Mouse (Mus musculus) mesoderm, embryonic 11.5 days (tissue): ENCODE measurements around the gene Rasl10a.
"Not testable (repeated sequence)": the region's sequence is repeated elsewhere in the genome, so short reads cannot be mapped to it uniquely, and the experiment has no call there.

ENCODE experiments used
- DNase-seq: peaks from one replicate; pipeline ENCODE4 v3.0.0-alpha.2; 2012; ENCODE audit warnings: low read depth, low spot score

The Rasl10a gene

DNA sequence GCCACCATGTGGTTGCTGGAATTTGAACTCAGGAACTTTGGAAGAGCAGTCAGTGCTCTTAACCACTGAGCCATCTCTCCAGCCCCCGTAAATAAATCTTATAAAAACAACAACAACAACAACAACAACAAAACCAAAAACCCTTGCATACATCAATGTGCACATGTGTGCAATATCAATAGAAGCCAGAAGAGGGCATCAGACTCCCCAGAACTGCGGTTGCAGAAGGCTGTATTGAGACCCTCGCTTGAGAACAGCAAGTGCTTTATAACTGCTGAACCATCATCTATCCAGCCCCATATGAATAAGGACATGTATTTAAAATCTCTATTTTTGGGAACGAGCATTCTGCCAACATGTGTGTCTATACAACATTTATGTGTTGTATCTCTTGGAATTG is 17.0 kb downstream of the Rasl10a start:
- no peak for DNase-seq

DNA sequence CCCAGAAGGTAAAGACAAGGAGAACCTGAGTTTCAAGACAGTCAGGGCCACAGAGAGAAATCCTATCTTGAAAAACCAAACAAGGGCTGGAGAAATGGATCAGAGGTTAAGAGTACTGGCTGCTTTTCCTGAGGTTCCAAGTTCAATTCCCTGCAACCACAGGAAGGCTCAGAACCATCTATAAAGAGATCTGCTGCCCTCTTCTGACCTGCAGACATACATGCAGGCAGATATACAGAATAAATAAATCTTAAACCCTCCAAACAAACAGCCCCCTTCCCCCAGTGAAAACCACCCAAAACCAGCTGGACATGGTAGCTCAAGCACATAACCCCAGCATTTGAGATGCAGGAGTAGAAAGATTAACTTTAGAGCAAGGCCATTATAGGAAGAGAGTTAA is 17.8 kb downstream of the Rasl10a start:
- no peak for DNase-seq

- DNase-seq, result not testable (repeated sequence)
These were observed 18.9 kb downstream of the Rasl10a start for GRCm38 (mm10) chr11:5076843-5077242.

- DNase-seq, result no peak
These were observed 31.2 kb downstream of the Rasl10a start for GRCm38 (mm10) chr11:5089147-5089546.

DNA sequence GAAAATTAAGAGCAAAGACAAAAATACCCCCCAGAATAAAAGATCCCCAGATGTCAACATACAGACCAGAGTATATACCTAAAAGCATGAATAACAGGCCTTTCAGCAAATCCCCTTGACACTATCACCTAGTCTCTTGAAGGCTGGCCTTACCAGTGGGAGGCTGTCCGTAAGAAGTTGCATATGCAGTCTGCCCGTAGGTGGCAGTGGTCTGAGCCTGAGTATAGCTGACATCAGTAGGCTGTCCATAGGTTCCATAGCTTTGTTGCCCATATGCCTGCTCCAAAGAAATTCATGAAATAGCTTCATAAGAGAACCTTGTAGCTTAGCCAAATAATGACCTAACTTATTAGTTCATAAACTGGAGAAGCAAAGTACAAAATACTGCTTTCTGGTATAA is 33.8 kb downstream of the Rasl10a start:
- no peak for DNase-seq

DNA sequence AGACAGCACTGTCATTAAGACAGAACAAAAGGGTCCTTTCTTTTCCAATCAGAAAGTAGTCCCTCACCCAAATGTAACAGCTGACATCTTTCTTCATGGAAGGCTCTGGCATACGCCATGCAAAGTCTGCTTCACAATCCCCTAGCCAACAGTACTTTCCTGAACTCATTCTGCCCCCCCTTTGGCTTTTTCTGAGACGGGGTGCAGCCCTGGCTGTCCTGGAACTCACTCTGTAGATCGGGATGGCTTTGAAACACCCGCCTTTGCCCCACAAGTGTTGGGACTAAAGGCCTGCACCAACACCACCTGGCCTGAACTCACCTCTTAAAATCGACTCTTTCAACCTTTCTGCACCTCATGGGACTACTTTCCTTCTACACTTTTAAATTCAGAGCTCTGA is 37.9 kb downstream of the Rasl10a start:
- DNase-seq, result no peak

DNA sequence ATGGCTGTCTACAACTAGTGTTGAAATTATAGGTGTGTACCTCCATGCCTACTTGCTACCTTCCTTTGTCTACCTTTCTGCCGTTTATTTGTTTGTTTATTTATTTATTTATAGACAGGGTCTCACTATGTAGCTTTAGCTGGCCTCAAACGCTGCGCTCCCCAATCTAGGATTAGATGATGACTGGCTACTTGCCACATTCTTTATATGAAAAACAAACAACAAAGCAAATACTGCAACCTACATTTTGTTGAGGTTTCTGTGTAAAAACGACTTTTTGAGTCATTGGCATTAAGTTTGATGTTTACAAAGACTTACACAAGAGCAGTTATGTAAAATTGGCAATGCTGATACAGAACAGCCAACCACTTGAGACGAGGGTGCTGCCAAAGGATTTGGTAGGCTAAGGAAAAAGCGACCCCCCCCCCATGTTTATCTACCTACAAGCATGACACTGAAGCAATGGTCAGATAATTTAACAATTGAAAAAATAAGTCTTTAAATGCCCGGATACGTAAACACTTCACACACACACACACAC is 38.6 kb downstream of the Rasl10a start:
- no peak for DNase-seq

DNA sequence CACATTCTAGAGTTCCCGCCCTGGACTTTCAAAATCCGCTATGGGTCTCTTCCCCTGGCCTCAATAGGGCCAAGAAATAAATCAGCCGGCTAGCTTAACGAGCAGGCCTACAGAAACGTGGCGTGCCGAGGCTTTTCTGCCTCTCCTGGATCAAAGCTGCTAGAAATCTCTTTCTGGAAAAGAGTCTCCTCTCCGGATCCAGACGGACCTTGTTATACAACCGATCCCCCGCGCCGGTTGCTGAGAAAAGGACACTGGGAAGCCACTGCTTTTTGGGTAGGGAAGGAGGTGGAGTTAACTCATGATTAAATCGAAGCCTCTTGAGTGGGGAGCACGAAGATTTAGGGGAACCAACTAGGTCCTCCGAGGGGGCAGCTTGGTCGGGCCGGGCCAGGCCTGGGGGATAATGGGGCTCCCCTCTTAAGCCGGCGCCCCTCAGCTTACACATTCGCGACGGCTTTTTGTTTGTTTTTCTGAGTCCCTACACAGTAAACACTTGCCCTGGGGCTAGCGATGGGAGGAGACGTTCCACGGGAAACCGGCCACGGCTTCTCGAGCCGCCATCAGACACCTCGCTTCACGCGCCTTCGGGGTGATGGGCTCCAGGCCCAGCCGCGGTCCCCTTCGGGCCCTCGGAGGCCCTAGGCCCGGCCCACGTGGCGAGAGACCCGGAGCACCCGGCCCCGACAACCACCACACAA is 40.3 kb downstream of the Rasl10a start:
- peak; percentile 36 for DNase-seq

DNA sequence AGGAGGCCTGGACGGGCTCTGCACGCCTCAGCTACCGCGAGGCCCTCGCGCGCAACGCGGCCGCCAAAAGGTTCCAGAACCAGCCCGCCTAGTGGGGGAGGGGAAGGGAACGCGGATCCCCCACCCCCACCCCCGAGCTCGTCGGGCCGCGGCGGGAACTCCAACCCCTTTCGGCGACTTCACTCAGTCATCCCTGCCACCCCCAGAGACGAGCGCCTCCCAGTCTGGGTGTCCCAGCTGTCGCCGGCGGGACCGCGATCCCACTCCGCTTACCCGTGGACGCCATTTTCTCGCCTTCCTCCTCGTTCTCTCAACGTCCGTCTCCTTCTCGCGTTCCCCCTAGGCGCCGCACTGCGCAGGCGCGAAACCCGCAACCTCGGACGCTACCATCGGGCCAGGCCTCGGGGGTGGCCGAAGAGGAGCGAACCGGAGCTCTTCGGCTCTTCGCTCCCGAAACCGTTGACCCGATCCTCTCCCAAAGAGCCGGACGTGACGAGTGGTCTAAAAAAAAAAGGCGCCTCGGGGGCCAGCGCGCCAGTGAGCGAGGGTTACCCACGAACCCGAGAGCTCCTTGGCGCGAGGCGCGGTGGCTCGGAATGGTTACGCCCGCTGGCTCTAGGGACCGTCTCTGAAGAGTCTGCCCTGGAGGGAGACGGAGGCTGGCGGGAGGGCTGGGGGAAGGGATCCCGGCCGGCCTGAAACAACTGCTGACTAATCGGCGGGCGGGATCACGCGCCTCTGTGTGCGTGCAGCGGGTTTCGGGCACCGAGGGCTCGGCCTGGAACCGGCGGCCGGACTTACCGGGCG is 41.0 kb downstream of the Rasl10a start, which contains the start of the genes Rhbdd3 and Ewsr1:
Gene Rhbdd3 (plus strand): TSS at position 191 of the 807 bp plus-strand sequence.
Gene Ewsr1 (minus strand): TSS at position 531 of the 807 bp plus-strand sequence.
- DNase-seq, result peak; percentile 98

GRCm38 (mm10) chr11:5099576-5100183 is 41.8 kb downstream of the Rasl10a start:
- DNase-seq, result peak; percentile 88

DNA sequence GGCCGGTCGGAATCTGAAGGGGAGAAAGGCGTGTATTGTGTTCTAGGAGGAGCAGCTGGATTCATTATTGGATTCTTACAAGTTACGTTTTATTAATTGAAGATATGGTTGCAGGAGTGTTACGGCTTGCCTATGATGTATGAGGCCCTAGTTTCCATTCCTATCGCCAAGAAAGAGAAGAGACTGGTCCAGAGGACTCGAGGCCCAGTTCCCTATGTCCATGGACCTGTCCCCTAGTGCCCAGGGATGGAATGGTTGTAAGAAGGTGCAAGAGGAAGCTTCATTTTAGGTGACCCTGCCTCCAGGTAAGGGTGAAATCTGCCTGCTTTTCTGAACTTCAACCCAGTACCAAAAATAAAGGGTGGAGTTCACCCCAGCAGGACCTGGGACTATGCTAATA is 42.4 kb downstream of the Rasl10a start:
- DNase-seq, result peak; percentile 12

DNA sequence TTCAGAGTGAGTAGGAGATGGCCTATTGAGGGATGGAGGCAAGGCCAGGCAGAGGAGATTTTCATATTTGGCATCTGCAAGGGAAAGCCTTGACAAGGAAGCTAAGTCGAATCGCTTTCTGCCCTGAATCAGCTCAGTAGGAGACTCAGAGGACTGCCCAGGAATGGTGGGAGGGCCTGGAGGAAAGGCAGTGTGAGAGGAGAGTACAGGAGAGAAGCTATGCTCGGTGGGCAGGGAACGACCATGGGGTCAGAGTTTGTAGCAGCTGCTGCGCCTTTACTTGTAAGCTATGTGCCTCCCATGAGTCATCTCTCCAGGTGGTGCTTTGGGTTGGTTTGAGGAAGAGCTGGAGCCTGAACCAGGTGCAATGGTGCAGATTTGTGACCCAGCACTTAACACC is 42.9 kb downstream of the Rasl10a start:
- no peak for DNase-seq

DNA sequence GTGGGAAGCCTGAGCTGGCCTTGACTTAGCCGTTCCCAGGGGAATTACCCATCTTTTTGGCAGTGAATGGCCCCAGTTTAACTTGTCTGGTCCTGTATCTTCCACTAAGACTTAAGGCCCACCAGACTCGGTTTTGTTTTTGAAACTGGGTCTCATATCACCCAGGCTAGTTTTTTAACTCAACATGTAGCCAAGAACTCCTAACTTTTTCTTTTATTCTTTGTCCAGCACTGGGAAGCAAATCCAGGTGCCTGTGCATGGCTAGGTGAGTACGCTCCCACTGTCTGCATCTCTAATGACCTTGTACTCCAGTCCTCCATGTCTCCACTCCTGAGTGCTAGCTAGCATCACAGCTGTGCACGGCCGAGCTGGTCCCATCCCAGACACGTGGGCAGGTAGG is 43.7 kb downstream of the Rasl10a start:
- DNase-seq, result no peak

GRCm38 (mm10) chr11:5102384-5102783 is 44.5 kb downstream of the Rasl10a start:
- DNase-seq, result no peak

DNA sequence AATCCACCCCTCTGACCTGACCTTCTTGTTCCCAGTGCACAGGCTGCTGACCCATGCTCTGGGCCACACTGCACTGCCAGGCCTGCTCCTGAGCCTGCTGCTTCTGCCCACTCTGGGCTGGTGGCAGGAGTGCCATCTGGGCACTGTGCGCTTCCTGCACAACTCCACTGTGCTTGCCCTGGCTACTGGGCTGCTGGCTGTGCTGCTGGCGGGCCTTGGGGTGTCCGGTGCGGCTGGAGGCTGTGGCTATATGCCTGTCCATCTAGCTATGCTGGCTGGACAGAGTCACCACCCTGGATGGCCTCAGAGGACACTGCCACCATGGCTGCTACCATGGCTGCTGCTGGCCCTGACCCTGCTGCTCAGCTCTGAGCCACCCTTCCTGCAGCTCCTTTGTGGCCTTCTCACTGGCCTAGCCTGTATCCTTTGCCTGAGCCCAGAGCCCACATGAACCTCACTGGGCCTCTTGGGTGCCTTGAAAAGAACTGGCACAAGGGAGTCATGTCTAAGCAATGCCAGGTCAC is 46.1 kb downstream of the Rasl10a start:
- no peak for DNase-seq

DNA sequence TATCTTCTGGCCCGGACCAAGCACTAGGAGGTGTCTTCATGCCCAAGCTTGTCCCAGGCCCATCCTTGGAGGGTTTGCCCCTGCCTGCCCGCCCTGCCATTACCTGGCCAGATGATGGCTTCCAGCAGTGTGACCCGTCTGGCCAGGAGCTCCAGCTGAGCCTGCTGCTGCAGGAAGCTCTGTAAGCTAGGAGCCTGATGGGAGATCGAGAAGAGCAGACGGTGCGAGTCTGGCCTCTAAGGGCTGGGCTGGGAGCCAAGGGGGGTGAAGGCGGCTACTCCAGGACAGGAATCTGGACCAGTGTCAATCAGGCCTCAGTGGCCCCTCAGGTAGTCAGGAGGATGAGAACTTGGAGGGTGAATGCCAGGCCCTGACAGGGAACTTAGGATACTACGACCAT is 51.5 kb downstream of the Rasl10a start:
- DNase-seq, result no peak
